Mouse (Mus musculus): ENCODE measurements around the gene Znrf1.

- TF ChIP-seq CHD2 (IDR thresholded peaks at IDR 0.05; ENCODE audit: low read depth, low read length) = no peak
- TF ChIP-seq MAFK (IDR thresholded peaks at IDR 0.05; ENCODE audit: insufficient read depth, low read depth, low read length) = no peak
- TF ChIP-seq ZNF384 (IDR thresholded peaks at IDR 0.05; ENCODE audit: low read depth, low read length) = no peak
These were observed 42.1 kb downstream of the Znrf1 start for GRCm38 (mm10) chr8:111577880-111578533.
